Mouse (Mus musculus): ENCODE measurements around the gene Mmp23.

The Mmp23 gene

DNA sequence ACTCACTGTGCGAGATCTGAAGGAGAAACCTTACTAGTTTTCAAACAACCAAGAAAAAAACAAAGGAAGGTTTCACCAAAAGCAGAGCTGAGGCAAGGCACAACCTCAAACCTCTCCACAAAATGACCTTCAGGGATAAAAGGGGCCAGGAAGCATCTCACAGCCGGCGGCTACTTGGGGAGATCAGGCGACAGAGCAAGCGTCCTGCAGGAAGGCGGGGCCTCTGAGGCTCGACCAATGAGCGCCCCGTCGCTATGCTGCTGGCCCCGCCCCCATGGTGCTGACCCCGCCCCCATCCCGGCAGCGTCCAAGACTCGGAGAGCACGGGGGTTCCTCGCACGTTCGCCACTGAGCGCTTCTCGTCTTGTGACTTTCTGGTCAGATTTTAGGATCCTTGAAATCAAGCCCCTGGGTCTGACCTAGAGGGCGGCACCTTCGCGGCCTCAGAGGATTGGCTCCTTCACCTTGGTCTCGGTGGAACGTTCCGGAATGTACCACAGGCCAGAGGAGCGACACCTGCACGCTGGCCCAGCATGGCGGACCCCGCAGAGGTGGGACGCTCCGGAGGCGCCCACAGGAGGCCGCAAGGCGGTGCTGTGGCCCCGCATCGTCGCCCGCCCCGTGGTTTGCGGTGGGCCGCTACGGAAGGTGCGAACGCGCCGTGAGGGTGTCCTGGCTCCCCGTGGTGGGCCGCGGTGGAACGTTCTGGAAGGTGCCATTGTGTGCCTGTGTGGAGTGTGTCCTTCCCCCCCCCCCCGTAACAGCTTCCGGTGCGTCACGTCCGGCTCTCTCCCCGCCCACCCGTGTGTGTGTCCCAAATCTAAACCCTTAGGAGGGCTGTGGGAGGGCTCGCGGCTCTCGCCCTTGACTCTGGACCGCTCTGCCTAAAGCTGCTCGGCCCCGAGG is 51.8 kb downstream of the Mmp23 start, which contains the start of gene Slc35e2:
Gene Slc35e2 (plus strand): TSS at position 326 of the 906 bp plus-strand sequence.
- DNase-seq (ENCODE audit: low read depth, low spot score), result peak; percentile 98
